Mouse (Mus musculus): Measurements from ENCODE around the gene Syt3. TPM values are rescaled to one million over a fixed set of nuclear protein-coding genes. Genes with fewer than 3 reads are reported as not detected.

The Syt3 gene
- polyA plus RNA-seq (2015; fragmentation: Nextera tagmentation; extraction: Ambion mirVana), result 3.3 and 3.5 TPM in 2 replicates

DNA sequence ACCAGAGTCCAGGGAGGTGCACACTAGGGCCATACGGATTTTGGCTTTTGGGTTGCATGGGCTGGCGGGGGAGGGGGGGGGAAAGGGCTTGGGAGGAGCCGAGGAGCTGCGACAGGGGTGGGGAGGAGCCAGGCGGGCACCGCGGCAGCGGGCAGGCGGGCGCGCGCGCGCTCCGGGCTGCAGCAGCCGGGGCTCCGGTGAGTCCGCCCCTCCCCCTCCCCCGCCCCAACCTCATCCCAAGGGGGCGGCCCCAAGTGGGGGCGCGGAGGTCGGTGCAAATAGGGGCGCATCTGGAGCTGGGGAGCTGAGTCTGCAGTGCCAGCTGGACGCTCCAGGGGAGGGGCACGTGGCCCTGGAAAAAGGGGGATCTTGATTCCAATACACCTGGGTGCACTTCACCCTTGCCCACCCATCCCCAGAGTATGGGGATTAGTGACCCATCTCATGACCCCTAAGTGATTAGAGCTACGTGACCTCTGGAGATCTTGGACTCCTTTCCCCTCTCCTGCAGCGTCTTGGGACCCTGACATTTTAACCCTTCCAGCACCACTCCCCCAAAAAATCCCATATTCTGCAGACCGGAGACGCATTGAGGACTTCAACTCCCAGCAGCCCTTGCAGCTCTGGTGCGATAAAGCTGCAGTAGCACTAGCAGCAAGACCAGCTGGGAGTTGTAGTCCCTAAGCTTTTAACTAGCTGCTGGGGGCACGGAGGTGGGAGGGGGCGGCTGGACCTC is at the start of gene Syt3:
TSS of gene Syt3 (plus strand) at position 123 of the 736 bp plus-strand sequence.
- ATAC-seq (replicated peaks; ENCODE audit: low FRiP score, low read depth) (peak; percentile 80), DNase-seq (ENCODE audit: low spot score) (peak; percentile 72)
- under 1% methylated on average over 31 of the region's 33 CpGs for WGBS
- no peak for TF ChIP-seq CTCF (IDR thresholded peaks at IDR 0.05; ENCODE audit: low read depth)
- Histone ChIP-seq H3K27me3 (ENCODE audit: insufficient read depth, low read length) (no peaks in the 10 kb centered on the region), H3K36me3 (ENCODE audit: insufficient read depth, low read length) (no peaks in the 10 kb centered on the region), H3K27ac (no peak within 1 kb of the TSS), H3K4me1 (replicated peaks; ENCODE audit: insufficient read depth, low read length) (no peaks in the 10 kb centered on the region), H3K9me3 (replicated peaks; ENCODE audit: low read length) (no peaks in the 10 kb centered on the region), H3K4me3 (replicated peaks; ENCODE audit: low read depth, low read length) (peak within 1 kb of the TSS; percentile 46), H3K9ac (ENCODE audit: low read depth, low read length) (peak within 1 kb of the TSS; percentile 40; the same call in 1 of the 2 replicates), H3K4me2 (ENCODE audit: low read length) (peak within 1 kb of the TSS; percentile 94)

DNA sequence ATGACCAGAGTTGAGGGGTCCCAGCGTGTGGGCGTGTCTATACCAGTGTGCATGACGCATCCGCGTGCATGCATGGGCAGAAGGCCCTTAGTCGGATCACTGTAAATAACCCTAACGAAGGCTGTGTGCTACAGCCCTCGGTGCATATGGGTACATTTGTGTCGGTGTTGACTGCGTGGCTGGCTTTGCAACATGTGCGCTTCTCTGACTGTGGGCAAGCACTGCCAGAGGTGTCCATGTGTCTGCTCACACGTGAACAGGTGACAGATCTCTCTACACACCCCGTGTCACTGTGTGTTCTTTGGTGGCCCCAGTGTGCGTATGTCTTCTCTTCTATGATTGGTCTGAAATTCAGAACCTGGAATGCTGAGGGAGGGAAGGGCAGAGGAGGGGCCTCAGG is 49.8 kb upstream of the Syt3 start:
- WGBS, result 69% methylated on average over 14 of the region's 14 CpGs

DNA sequence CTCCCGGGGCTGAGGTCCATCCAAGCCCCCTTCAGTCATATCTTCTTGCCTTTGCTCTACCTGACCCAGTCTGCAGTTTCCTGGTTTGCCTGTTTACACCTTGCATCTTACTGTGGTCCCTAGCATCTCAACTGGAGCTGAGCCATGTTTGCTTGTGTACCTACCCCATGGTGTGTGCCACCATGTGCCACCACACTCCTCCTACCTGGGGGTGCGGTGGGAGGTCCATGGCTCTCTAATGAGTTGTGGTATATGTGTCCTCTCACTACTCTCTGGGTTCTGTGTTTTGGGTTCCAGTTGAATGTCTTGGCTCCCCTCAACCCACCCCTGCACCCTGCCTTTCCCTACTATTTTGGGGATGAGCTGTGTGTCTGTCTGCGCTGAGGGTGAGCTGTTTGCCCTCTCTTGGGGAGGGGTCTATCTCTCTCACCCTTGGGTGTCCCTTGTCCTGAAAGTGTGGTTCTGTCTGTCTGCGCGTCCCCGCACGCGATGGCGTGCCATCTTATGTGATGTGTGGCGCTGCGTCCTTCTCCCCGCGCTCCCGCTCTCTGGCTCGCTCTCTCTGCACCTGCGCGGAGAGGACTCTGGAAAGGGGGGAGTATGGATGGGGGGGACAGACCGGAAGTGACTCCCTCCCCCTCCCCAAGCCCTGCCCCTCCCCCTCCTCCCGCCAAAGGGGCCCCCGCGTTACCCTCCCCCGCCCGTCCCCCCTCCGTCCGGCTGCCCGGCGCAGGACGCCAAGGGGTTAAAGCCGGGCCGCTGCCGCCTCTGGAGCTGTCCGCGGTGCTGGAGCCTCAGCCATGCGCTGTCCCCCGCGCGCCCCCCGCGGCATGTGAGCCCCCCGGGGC is 48.6 kb upstream of the Syt3 start:
- H3K36me3 ChIP-seq (ENCODE audit: insufficient read depth, low read length), result no peaks in the 10 kb centered on the region
- H3K4me2 ChIP-seq (ENCODE audit: low read length), result peak overlapping the region; percentile 66
- H3K9me3 ChIP-seq (replicated peaks; ENCODE audit: low read length), result no peaks in the 10 kb centered on the region
- 0 out of 2 replicates have a peak, but pooled peaks have one; percentile 23 for ATAC-seq (replicated peaks; ENCODE audit: low FRiP score, low read depth)
- no peak overlapping the region for H3K9ac ChIP-seq (ENCODE audit: low read depth, low read length)
- peak overlapping the region; percentile 35 for H3K4me3 ChIP-seq (replicated peaks; ENCODE audit: low read depth, low read length)
- no peak overlapping the region for H3K27ac ChIP-seq
- peaks cover 32% of the 10 kb centered on the region for H3K27me3 ChIP-seq (ENCODE audit: insufficient read depth, low read length)
- 7% methylated on average over 18 of the region's 40 CpGs for whole genome bisulfite sequencing
- H3K4me1 ChIP-seq (replicated peaks; ENCODE audit: insufficient read depth, low read length), result no peaks in the 10 kb centered on the region; the same call in 1 of the 2 replicates
- DNase-seq (ENCODE audit: low spot score), result peak; percentile 56
- TF ChIP-seq CTCF (IDR thresholded peaks at IDR 0.05; ENCODE audit: low read depth), result no peak

More for the DNA sequence above, 49.8 kb upstream of the Syt3 start:
- no peak for TF ChIP-seq CTCF (IDR thresholded peaks at IDR 0.05; ENCODE audit: low read depth)
- Histone ChIP-seq H3K4me3 (replicated peaks; ENCODE audit: low read depth, low read length) (no peak overlapping the region), H3K4me2 (ENCODE audit: low read length) (no peak overlapping the region), H3K36me3 (ENCODE audit: insufficient read depth, low read length) (no peaks in the 10 kb centered on the region), H3K9ac (ENCODE audit: low read depth, low read length) (no peak overlapping the region), H3K27ac (no peak overlapping the region), H3K4me1 (replicated peaks; ENCODE audit: insufficient read depth, low read length) (no peaks in the 10 kb centered on the region; the same call in 1 of the 2 replicates), H3K9me3 (replicated peaks; ENCODE audit: low read length) (no peaks in the 10 kb centered on the region), H3K27me3 (ENCODE audit: insufficient read depth, low read length) (peaks cover 31% of the 10 kb centered on the region)
- no peak for DNase-seq (ENCODE audit: low spot score)
- ATAC-seq (replicated peaks; ENCODE audit: low FRiP score, low read depth), result no peak

DNA sequence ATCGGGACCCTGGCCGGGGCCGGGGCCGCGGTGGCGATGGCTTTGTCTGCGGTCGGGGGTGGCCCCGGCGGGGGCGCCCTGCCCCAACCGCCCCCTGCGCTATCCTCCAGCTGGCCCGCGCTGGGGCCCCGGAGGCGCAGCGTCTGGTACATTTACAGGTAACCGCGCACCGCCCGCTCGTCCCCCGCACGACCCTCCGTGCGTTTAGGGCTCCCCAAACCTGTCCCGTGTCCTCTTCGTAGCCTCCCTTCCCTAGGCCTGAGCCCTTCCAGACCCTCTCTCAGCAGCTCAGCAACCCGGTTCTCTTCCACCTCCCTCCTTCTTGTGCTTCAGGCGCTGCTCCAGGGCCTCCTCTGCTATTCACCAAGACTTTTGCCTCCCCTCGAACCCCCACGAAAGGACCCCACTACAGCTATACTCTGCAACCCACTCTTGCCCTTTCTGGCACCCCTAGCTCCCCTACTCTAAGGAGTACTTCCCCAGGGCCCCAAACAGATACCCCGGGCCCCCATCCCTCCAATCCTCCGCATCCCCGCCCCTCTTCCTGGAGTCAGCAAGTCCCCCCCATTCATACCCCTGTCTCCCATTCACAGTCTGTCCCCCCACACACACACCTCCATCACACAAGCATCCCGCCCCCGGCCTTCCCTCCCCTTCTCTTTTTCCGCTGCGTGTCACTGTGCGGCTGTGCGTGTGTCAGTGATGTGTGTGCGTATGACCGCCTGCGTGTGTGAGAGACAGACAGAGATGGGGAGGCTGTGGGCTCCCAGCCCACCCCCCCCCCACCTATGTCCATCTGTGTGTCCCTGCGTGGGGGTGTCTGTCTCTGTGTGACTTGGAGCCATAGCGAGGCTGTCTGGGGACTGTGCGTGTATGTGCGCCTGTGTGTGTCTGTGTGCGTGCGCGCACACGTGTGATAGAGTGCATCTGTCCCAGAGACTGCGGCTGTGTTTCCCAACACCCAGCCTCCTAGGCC is 47.6 kb upstream of the Syt3 start:
- Histone ChIP-seq H3K9ac (ENCODE audit: low read depth, low read length) (no peak overlapping the region), H3K4me3 (replicated peaks; ENCODE audit: low read depth, low read length) (peak overlapping the region; percentile 35), H3K27ac (no peak overlapping the region), H3K4me2 (ENCODE audit: low read length) (peak overlapping the region; percentile 66), H3K4me1 (replicated peaks; ENCODE audit: insufficient read depth, low read length) (no peaks in the 10 kb centered on the region; the same call in 1 of the 2 replicates), H3K36me3 (ENCODE audit: insufficient read depth, low read length) (no peaks in the 10 kb centered on the region), H3K27me3 (ENCODE audit: insufficient read depth, low read length) (peaks cover 32% of the 10 kb centered on the region), H3K9me3 (replicated peaks; ENCODE audit: low read length) (no peaks in the 10 kb centered on the region)
- ATAC-seq (replicated peaks; ENCODE audit: low FRiP score, low read depth) (0 out of 2 replicates have a peak, but pooled peaks have one; percentile 18), DNase-seq (ENCODE audit: low spot score) (no peak)
- WGBS, result 2% methylated on average over 43 of the region's 54 CpGs
- no peak for TF ChIP-seq CTCF (IDR thresholded peaks at IDR 0.05; ENCODE audit: low read depth)

DNA sequence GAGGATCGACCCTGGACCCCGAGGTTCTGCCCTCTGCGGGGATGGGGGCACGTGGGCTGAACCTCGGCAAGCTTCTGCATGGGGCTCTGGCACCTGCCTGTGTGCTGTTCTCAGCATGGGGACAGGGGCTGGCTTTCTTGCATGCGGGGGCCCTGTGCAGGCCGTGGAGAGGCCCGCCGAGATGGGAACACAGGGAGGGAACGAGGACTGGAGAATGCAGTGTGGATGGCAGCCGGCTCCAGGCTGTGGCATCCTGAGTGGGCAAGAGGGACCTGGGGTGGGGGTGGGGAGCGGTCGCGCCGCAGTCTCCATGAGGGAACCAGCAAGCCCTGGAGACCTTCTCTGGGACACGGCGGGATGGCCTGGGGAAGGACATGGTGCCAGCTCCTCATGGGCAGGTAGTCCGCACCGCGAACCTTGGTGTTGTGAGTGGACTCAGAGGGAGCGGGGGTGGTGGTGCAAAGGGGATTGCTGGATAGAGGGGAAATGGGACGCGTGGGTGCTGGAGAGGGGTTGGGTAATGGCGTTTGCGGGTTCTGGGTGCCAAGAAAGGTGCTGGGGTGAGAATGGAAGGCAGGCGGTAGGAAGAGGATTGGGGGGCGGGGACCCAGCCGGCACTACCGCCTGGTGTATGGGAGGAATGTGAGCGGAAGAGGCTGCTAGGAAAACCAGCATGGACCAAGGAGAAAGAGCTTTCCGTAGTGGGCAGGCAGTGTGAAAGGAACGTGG is 46.6 kb upstream of the Syt3 start:
- Histone ChIP-seq H3K27me3 (ENCODE audit: insufficient read depth, low read length) (peaks cover 32% of the 10 kb centered on the region), H3K4me1 (replicated peaks; ENCODE audit: insufficient read depth, low read length) (no peaks in the 10 kb centered on the region; the same call in 1 of the 2 replicates), H3K9me3 (replicated peaks; ENCODE audit: low read length) (no peaks in the 10 kb centered on the region), H3K4me3 (replicated peaks; ENCODE audit: low read depth, low read length) (no peak overlapping the region), H3K36me3 (ENCODE audit: insufficient read depth, low read length) (no peaks in the 10 kb centered on the region), H3K27ac (no peak overlapping the region), H3K9ac (ENCODE audit: low read depth, low read length) (no peak overlapping the region), H3K4me2 (ENCODE audit: low read length) (no peak overlapping the region)
- WGBS, result 3% methylated on average over 32 of the region's 32 CpGs
- no peak for TF ChIP-seq CTCF (IDR thresholded peaks at IDR 0.05; ENCODE audit: low read depth)
- no peak for ATAC-seq (replicated peaks; ENCODE audit: low FRiP score, low read depth)
- DNase-seq (ENCODE audit: low spot score), result no peak
